Mouse (Mus musculus) CD4-positive, CD25-positive, alpha-beta regulatory T cell, adult 4 months (primary cell): ENCODE results near the gene Ccdc146. TPM values are rescaled to one million over a fixed set of nuclear protein-coding genes. Genes with fewer than 3 reads are reported as not detected.

Source experiments
- ATAC-seq: one replicate; pipeline ENCODE4 v1.8.0; 2017
- polyA plus RNA-seq, 2 experiments: library from polyadenylated mRNA; unstranded; fragments of 100-300 nt; shearing (Covaris generic); gene quantifications; one replicate each; pipeline ENCODE4 v1.2.1; 2017

Gene Ccdc146
- polyA plus RNA-seq, 2 experiments from 2014 or later: 0.29 to 0.74 TPM

GRCm38 (mm10) chr5:21263202-21264055 lies 161.0 kb downstream of the Ccdc146 start:
- ATAC-seq: no peak

GRCm38 (mm10) chr5:21261202-21261844 lies 163.2 kb downstream of the Ccdc146 start:
- ATAC-seq: no peak

- no peak for ATAC-seq
Observed at GRCm38 (mm10) chr5:21260746-21261145, 163.7 kb downstream of the Ccdc146 start.

GRCm38 (mm10) chr5:21257806-21258205 lies 166.7 kb downstream of the Ccdc146 start:
- no peak for ATAC-seq

GRCm38 (mm10) chr5:21257126-21257525 lies 167.4 kb downstream of the Ccdc146 start:
- ATAC-seq: no peak

- peak; percentile 82 for ATAC-seq
Observed at GRCm38 (mm10) chr5:21255551-21256132, 168.8 kb downstream of the Ccdc146 start.

GRCm38 (mm10) chr5:21254731-21255525 lies 169.5 kb downstream of the Ccdc146 start:
- ATAC-seq: peak; percentile 63

- ATAC-seq: no peak
Observed at GRCm38 (mm10) chr5:21248834-21249233, 175.6 kb downstream of the Ccdc146 start.

GRCm38 (mm10) chr5:21247916-21248315 lies 176.6 kb downstream of the Ccdc146 start:
- no peak for ATAC-seq

GRCm38 (mm10) chr5:21246794-21247193 lies 177.7 kb downstream of the Ccdc146 start:
- ATAC-seq: no peak

GRCm38 (mm10) chr5:21245241-21245640 lies 179.2 kb downstream of the Ccdc146 start:
- ATAC-seq: no peak

- no peak for ATAC-seq
Observed at GRCm38 (mm10) chr5:21244575-21244974, 179.9 kb downstream of the Ccdc146 start.

Other genes starting within 250 kb of the Ccdc146 start
- 10 to 100 TPM; 36.4 to 48.7 TPM for gene Gsap, start 238.4 kb downstream of the Ccdc146 start, polyA plus RNA-seq
- gene Fgl2, start 52.0 kb downstream of the Ccdc146 start, polyA plus RNA-seq: 10 to 100 TPM; 20.6 to 22.3 TPM
- 1 to 10 TPM; 2.2 to 2.7 TPM for gene Fam185a, start 281 bp upstream of the Ccdc146 start, polyA plus RNA-seq
- gene Lrrc17, start 118.9 kb upstream of the Ccdc146 start, polyA plus RNA-seq: not detected
- not detected for gene Fbxl13, start 221.0 kb upstream of the Ccdc146 start, polyA plus RNA-seq
- gene Armc10, start 221.1 kb upstream of the Ccdc146 start, polyA plus RNA-seq: 10 to 100 TPM; 35.9 to 38.0 TPM